Mouse (Mus musculus): ENCODE results near the gene Sqstm1. TPM values are rescaled to one million over a fixed set of nuclear protein-coding genes. Genes with fewer than 3 reads are reported as not detected.

Gene Sqstm1
- total and polyA plus RNA-seq, 3 experiments = 187 to 223 TPM; not detected in 1

GRCm38 (mm10) chr11:50243926-50244325 lies 33.3 kb upstream of the Sqstm1 start:
- DNase-seq (ENCODE audit: low read depth, low spot score) = no peak
- no peak overlapping the region for H3K27ac ChIP-seq (ENCODE audit: control insufficient read depth, low read depth, low read length)
- no peaks in the 10 kb centered on the region for H3K9me3 ChIP-seq (replicated peaks; ENCODE audit: insufficient read depth, low read length)
- no peak overlapping the region for H3K4me3 ChIP-seq (ENCODE audit: control insufficient read depth in 1 of 2, insufficient read depth in 1 of 2, low read depth in 2 of 2, low read length in 2 of 2)
- no peaks in the 10 kb centered on the region; a peak in 2 of 4 replicates for H3K36me3 ChIP-seq (ENCODE audit: control insufficient read depth in 1 of 2, insufficient read depth in 2 of 2, low read length in 2 of 2)
- H3K79me2 ChIP-seq (ENCODE audit: control insufficient read depth, insufficient read depth, low read length, poor library complexity) = no peaks in the 10 kb centered on the region
- H3K27me3 ChIP-seq (ENCODE audit: control insufficient read depth in 1 of 2, insufficient read depth in 2 of 2, low read length in 2 of 2) = no peaks in the 10 kb centered on the region
- peaks cover 0 to 5% of the 10 kb centered on the region in 2 experiments; a peak in 2 of 4 replicates for H3K4me1 ChIP-seq (ENCODE audit: control insufficient read depth in 1 of 2, insufficient read depth in 2 of 2, low read length in 2 of 2)
- no peak for TF ChIP-seq GATA1 (IDR thresholded peaks at IDR 0.05; ENCODE audit: low read depth, low read length)
- no peak for TF ChIP-seq TCF12 (IDR thresholded peaks at IDR 0.05; ENCODE audit: low read depth, low read length)
- no peak for TF ChIP-seq KAT2A (conservative IDR thresholded peaks at IDR 0.05; ENCODE audit: low read depth, low read length)
- TF ChIP-seq BHLHE40 (IDR thresholded peaks at IDR 0.05; ENCODE audit: borderline replicate concordance, low read depth, low read length) = no peak
- no peak for TF ChIP-seq RCOR1 (IDR thresholded peaks at IDR 0.05; ENCODE audit: low read depth, low read length)
- H3K9ac ChIP-seq (ENCODE audit: control insufficient read depth, low read depth, low read length, poor library complexity, severe bottlenecking) = no peak overlapping the region

DNA sequence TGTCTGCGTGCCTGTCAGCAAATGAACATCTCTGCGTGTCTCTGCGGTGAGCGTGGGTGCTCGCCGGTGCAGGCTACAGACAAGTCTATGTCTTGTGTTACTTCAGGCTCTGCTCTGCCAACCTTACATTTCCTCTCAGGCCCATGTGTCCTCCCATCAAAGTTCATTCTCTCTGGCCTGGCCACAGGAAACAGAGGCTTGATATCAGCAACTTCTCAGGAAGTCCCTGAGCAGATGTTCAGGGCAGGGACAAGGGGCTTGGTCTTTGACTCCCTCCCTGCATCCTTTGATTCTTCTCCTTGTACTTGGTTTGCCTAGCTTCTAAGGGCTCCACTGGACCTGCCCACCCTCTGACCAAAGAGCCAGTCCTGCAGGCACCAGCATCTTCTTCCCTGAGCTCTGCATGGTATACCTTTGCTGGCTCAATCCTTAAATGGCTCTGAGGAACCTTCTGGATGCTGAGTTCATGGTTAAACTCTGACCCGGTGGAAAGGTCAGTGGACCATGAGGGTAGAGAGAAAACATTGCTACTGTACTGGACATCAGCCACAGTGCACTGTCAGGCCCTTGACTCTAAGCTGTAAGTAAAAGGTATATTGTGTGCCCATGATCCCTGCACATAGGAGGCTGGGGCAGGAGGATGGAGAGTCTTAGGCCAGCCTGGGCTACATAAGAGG lies 29.7 kb upstream of the Sqstm1 start:
- no peak for TF ChIP-seq EP300 (IDR thresholded peaks at IDR 0.05; ENCODE audit: low read depth in 1 of 2, low read length in 2 of 2)
- no peak for TF ChIP-seq POLR2A (IDR thresholded peaks at IDR 0.05; ENCODE audit: control insufficient read depth in 1 of 2, insufficient read depth in 1 of 2, low read depth in 1 of 2, low read length in 2 of 2, poor library complexity in 1 of 2)
- TF ChIP-seq TAL1 (IDR thresholded peaks at IDR 0.05; ENCODE audit: low read length) = peak; percentile 41; the same call in 1 of the 2 replicates
- no peak for TF ChIP-seq GATA1 (IDR thresholded peaks at IDR 0.05; ENCODE audit: low read depth, low read length)
- no peak for TF ChIP-seq ZNF384 (IDR thresholded peaks at IDR 0.05; ENCODE audit: low read depth, low read length)
- no peak for TF ChIP-seq RAD21 (IDR thresholded peaks at IDR 0.05; ENCODE audit: low read depth, low read length)
- no peak for TF ChIP-seq JUND (IDR thresholded peaks at IDR 0.05; ENCODE audit: low read depth, low read length)

More for the DNA sequence above, 29.7 kb upstream of the Sqstm1 start:
- Histone ChIP-seq H3K4me1 (ENCODE audit: control insufficient read depth in 1 of 2, insufficient read depth in 2 of 2, low read length in 2 of 2) (peaks cover 3 to 19% of the 10 kb centered on the region in 2 experiments; a peak in 3 of 4 replicates), H3K9me3 (replicated peaks; ENCODE audit: insufficient read depth, low read length) (no peaks in the 10 kb centered on the region), H3K27me3 (ENCODE audit: control insufficient read depth in 1 of 2, insufficient read depth in 2 of 2, low read length in 2 of 2) (no peaks in the 10 kb centered on the region), H3K79me2 (ENCODE audit: control insufficient read depth, insufficient read depth, low read length, poor library complexity) (no peaks in the 10 kb centered on the region; the same call in 1 of the 2 replicates), H3K36me3 (ENCODE audit: control insufficient read depth in 1 of 2, insufficient read depth in 2 of 2, low read length in 2 of 2) (peaks cover 0 to 7% of the 10 kb centered on the region in 2 experiments; a peak in 2 of 4 replicates), H3K9ac (ENCODE audit: control insufficient read depth, low read depth, low read length, poor library complexity, severe bottlenecking) (no peak overlapping the region), H3K27ac (ENCODE audit: control insufficient read depth, low read depth, low read length) (no peak overlapping the region), H3K4me3 (ENCODE audit: control insufficient read depth in 1 of 2, insufficient read depth in 1 of 2, low read depth in 2 of 2, low read length in 2 of 2) (no peak overlapping the region)
- no peak for DNase-seq (ENCODE audit: low read depth, low spot score)

All from MEL (cell line).